Mouse (Mus musculus): ENCODE data around the gene Gabbr2. TPM values are rescaled to one million over a fixed set of nuclear protein-coding genes. Genes with fewer than 3 reads are reported as not detected.

Gabbr2 gene
- polyA plus RNA-seq (2012; rRNA removed): 3.2 and 4.1 TPM in 2 replicates

DNA sequence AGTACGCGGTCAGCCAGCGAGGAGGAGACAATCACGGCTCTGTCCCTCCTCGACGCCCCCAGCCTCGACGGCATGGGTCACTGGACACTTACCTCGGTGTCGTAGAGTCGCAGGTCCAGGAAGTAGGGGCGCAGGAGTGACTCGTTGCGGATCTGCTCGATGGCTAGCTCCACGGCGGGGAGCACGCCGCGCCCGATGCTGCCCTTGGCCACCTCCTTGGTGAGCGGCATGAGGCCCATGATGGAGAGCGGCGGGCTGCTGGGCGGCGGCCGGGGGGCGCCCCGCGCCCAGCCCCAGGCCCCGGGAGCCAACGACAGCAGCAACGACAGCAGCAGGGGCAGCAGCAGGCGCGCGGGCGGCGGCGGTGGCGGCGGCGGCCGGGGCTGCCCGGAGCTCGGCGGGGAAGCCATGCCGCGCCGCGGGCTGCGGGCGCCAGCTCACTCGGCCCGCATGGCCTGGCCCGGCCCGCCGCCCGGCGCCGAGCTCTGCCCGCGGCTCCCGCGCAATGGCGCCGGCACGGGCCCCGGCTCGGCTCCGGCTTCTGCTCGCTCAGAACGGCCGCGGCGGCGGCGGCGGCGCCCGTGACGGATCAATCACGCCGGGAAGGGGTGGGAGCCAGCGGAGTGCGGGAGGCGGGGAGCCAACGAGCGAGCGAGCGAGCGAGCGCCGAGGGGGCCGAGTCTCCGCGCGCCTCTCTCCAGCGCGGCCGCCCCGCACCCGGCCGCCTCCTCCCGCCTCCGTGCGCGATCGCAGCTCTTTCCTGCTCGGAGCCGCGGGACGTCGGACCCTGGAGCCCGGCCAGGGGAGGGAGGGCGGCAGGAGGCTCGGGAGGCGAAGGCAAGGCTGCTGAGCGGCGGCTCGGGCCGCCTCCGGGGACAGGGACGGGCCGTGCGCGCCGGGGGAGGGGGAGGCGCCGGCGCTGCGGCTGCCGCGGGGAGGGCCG lies at the start of gene Gabbr2:
TSS of gene Gabbr2 (minus strand) at position 858 of the 943 bp plus-strand sequence.
- Histone ChIP-seq H3K4me1 (ENCODE audit: control insufficient read depth, insufficient read depth, low read length) (peaks cover 9% of the 10 kb centered on the region), H3K4me3 (ENCODE audit: control insufficient read depth, low read depth, low read length) (peak within 1 kb of the TSS; percentile 16; the same call in 1 of the 2 replicates), H3K36me3 (ENCODE audit: control insufficient read depth, insufficient read depth, low read length) (no peaks in the 10 kb centered on the region), H3K27me3 (ENCODE audit: control insufficient read depth, insufficient read depth, low read length) (no peaks in the 10 kb centered on the region), H3K27ac (ENCODE audit: control insufficient read depth, insufficient read depth, low read depth, low read length) (no peak within 1 kb of the TSS)
- TF ChIP-seq POLR2A (IDR thresholded peaks at IDR 0.05; ENCODE audit: control insufficient read depth, low read depth, low read length): no peak
- TF ChIP-seq CTCF (IDR thresholded peaks at IDR 0.05; ENCODE audit: control insufficient read depth, insufficient read depth, insufficient replicate concordance, low read depth, low read length): no peak

DNA sequence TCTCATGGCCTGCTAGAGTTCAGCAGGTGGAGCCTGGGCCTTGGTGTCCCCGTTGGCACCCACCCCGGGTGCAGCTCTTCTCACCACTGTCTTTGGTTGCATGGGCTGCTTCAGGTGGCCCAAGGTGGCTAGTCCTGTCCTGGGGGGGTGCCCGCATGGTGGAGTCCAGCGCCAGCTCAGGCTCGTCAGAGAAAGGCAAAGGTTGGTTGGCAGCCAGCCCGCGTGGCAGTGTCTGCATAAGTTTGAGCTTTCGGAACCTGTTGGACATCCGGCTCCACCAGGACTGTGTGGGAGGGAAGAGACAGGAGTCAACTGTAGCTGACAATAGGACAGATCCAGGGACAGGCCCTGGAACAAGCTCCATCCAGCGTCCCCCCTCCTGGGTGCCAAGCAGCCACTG lies 47.9 kb upstream of the Gabbr2 start:
- H3K36me3 ChIP-seq (ENCODE audit: control insufficient read depth, insufficient read depth, low read length): no peaks in the 10 kb centered on the region
- H3K4me3 ChIP-seq (ENCODE audit: control insufficient read depth, low read depth, low read length): no peak overlapping the region
- H3K4me1 ChIP-seq (ENCODE audit: control insufficient read depth, insufficient read depth, low read length): no peaks in the 10 kb centered on the region
- TF ChIP-seq POLR2A (IDR thresholded peaks at IDR 0.05; ENCODE audit: control insufficient read depth, low read depth, low read length): no peak
- no peak for TF ChIP-seq CTCF (IDR thresholded peaks at IDR 0.05; ENCODE audit: control insufficient read depth, insufficient read depth, insufficient replicate concordance, low read depth, low read length)
- H3K27ac ChIP-seq (ENCODE audit: control insufficient read depth, insufficient read depth, low read depth, low read length): no peak overlapping the region
- H3K27me3 ChIP-seq (ENCODE audit: control insufficient read depth, insufficient read depth, low read length): no peaks in the 10 kb centered on the region

DNA sequence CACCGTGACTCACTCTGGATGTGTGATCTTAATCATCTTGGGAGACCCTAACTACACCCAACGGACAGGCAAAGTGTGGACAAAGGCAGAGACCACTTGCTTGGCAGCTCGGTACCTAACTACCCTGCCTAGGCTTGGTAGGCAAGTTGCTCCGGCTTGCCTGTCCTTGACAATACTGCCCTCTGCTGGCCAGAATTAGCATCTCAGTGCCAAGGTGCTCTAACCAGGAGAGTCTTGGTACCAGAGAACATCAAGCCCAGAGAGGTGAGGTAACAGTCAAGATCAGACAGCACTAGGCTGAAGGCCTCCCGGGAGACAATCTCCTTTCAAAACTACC lies 45.6 kb upstream of the Gabbr2 start:
- H3K36me3 ChIP-seq (ENCODE audit: control insufficient read depth, insufficient read depth, low read length): no peaks in the 10 kb centered on the region
- no peak overlapping the region for H3K27ac ChIP-seq (ENCODE audit: control insufficient read depth, insufficient read depth, low read depth, low read length)
- H3K4me3 ChIP-seq (ENCODE audit: control insufficient read depth, low read depth, low read length): no peak overlapping the region

DNA sequence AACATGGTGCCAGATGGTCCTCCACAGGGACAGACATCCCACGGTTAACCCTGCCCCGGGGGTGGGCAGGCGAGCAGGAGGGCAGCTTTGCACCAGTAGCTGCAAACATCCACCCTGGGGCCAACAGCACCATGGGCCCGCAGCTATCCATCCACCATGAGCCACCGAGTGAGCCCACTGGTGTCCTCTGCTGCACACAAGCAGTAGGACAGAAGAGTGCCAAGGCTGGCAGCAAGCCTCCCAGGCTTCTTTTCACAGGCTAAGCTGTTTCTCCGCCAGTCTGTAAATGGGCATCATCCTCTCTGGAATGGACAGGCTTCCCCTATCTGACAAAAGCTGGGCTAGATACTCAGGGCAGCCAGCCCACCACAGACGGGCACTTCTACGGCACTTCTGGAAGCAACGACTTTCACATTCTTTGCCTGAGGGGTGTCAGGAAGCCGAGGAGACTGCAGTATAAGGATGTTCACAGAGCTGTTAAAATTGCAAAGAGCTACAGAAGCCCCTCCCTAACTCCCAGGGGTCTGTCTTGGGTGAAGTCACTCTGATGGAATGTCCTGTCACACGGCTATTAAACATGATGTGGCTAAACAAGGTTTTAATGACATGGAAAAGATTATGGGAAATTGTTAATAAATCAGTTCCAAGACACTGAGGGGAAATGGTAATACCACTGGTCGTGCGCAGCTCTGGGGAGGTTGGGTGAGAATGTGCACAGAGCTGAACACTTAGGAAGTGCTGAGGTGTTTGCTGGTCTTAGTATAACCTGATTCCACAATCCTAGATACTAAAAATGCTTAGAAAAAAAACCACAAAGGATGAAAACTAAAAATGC lies 45.0 kb upstream of the Gabbr2 start:
- Histone ChIP-seq H3K36me3 (ENCODE audit: control insufficient read depth, insufficient read depth, low read length) (no peaks in the 10 kb centered on the region), H3K4me3 (ENCODE audit: control insufficient read depth, low read depth, low read length) (no peak overlapping the region), H3K27ac (ENCODE audit: control insufficient read depth, insufficient read depth, low read depth, low read length) (no peak overlapping the region), H3K27me3 (ENCODE audit: control insufficient read depth, insufficient read depth, low read length) (no peaks in the 10 kb centered on the region), H3K4me1 (ENCODE audit: control insufficient read depth, insufficient read depth, low read length) (no peaks in the 10 kb centered on the region)
- TF ChIP-seq CTCF (IDR thresholded peaks at IDR 0.05; ENCODE audit: control insufficient read depth, insufficient read depth, insufficient replicate concordance, low read depth, low read length) (no peak), POLR2A (IDR thresholded peaks at IDR 0.05; ENCODE audit: control insufficient read depth, low read depth, low read length) (no peak)

More for the DNA sequence above, 45.6 kb upstream of the Gabbr2 start:
- Histone ChIP-seq H3K4me1 (ENCODE audit: control insufficient read depth, insufficient read depth, low read length) (no peaks in the 10 kb centered on the region), H3K27me3 (ENCODE audit: control insufficient read depth, insufficient read depth, low read length) (no peaks in the 10 kb centered on the region)
- peak; percentile 93; the same call in 1 of the 2 replicates for TF ChIP-seq CTCF (IDR thresholded peaks at IDR 0.05; ENCODE audit: control insufficient read depth, insufficient read depth, insufficient replicate concordance, low read depth, low read length)
- TF ChIP-seq POLR2A (IDR thresholded peaks at IDR 0.05; ENCODE audit: control insufficient read depth, low read depth, low read length): no peak

DNA sequence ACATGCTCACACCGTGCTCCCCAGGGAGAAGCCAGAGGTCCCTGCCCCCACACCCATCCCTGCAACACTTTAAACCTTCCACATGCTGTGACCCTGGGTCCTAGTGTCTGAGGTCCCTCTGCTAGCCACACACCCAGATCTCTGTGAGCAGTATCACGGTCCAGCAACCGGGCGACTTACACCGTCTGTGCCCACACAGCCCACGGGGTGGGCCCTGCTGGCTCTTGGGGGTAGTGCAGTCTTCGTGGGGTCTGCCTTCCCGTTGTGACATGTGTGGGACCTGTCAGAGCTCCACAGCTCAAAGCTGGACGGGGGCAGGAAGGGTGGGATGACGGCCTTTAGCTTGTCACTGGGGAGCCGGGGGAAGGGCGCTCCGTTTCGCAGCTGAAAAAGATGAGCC lies 43.9 kb upstream of the Gabbr2 start:
- H3K27me3 ChIP-seq (ENCODE audit: control insufficient read depth, insufficient read depth, low read length): no peaks in the 10 kb centered on the region

DNA sequence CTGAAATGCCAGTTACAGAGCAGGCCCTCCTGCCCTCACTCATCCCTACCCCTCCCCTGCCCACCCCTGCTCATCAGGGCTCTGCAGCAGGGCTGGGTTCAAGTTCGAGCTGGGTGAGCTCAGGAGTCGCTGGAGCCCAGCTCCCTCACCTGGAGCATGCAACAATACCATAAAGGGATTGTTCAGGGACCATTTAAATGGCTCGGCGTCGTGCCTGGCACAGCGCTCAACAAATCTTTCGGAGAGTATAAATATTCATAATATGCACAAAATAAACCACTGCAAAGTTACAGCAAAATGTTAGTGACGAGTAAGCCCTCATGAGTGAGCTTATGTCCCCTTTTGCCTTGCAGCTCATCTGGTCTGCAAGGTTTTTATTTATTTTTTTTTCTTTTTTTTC lies 40.5 kb upstream of the Gabbr2 start:
- H3K4me1 ChIP-seq (ENCODE audit: control insufficient read depth, insufficient read depth, low read length): no peaks in the 10 kb centered on the region
- no peaks in the 10 kb centered on the region for H3K36me3 ChIP-seq (ENCODE audit: control insufficient read depth, insufficient read depth, low read length)
- H3K27ac ChIP-seq (ENCODE audit: control insufficient read depth, insufficient read depth, low read depth, low read length): no peak overlapping the region
- H3K27me3 ChIP-seq (ENCODE audit: control insufficient read depth, insufficient read depth, low read length): no peaks in the 10 kb centered on the region
- no peak for TF ChIP-seq CTCF (IDR thresholded peaks at IDR 0.05; ENCODE audit: control insufficient read depth, insufficient read depth, insufficient replicate concordance, low read depth, low read length)
- no peak for TF ChIP-seq POLR2A (IDR thresholded peaks at IDR 0.05; ENCODE audit: control insufficient read depth, low read depth, low read length)
- H3K4me3 ChIP-seq (ENCODE audit: control insufficient read depth, low read depth, low read length): no peak overlapping the region

More for the DNA sequence above, 43.9 kb upstream of the Gabbr2 start:
- Histone ChIP-seq H3K4me3 (ENCODE audit: control insufficient read depth, low read depth, low read length) (no peak overlapping the region), H3K4me1 (ENCODE audit: control insufficient read depth, insufficient read depth, low read length) (no peaks in the 10 kb centered on the region), H3K36me3 (ENCODE audit: control insufficient read depth, insufficient read depth, low read length) (no peaks in the 10 kb centered on the region), H3K27ac (ENCODE audit: control insufficient read depth, insufficient read depth, low read depth, low read length) (no peak overlapping the region)
- TF ChIP-seq POLR2A (IDR thresholded peaks at IDR 0.05; ENCODE audit: control insufficient read depth, low read depth, low read length): no peak
- TF ChIP-seq CTCF (IDR thresholded peaks at IDR 0.05; ENCODE audit: control insufficient read depth, insufficient read depth, insufficient replicate concordance, low read depth, low read length): no peak

DNA sequence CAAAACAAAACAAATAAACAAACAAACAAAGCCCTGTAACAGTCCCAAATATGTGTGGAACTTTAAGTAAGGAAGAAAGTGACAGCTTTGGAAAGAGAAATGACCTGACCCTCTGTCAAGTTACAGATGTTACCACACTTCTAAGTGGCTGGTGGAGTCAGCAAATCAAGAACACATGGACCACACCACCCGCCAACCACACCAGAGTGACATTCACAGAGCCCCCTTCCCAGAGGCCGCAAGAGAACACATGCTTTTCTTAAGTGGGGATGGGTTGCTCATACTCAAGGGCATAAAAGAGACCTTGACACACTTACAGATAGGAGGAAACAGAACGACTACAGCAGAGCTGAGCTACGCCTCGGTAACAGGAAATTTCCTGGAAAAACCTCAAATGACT lies 37.1 kb upstream of the Gabbr2 start:
- H3K4me1 ChIP-seq (ENCODE audit: control insufficient read depth, insufficient read depth, low read length): no peaks in the 10 kb centered on the region
- no peaks in the 10 kb centered on the region for H3K36me3 ChIP-seq (ENCODE audit: control insufficient read depth, insufficient read depth, low read length)
- TF ChIP-seq CTCF (IDR thresholded peaks at IDR 0.05; ENCODE audit: control insufficient read depth, insufficient read depth, insufficient replicate concordance, low read depth, low read length) (no peak), POLR2A (IDR thresholded peaks at IDR 0.05; ENCODE audit: control insufficient read depth, low read depth, low read length) (no peak)
- H3K27me3 ChIP-seq (ENCODE audit: control insufficient read depth, insufficient read depth, low read length): no peaks in the 10 kb centered on the region
- no peak overlapping the region for H3K4me3 ChIP-seq (ENCODE audit: control insufficient read depth, low read depth, low read length)
- no peak overlapping the region for H3K27ac ChIP-seq (ENCODE audit: control insufficient read depth, insufficient read depth, low read depth, low read length)

All from testis, adult 2 months (tissue).